Mouse (Mus musculus): ENCODE data around the gene Fgf14. TPM values are rescaled to one million over a fixed set of nuclear protein-coding genes. Genes with fewer than 3 reads are reported as not detected.

The Fgf14 gene
- polyA plus RNA-seq (2014; fragmentation: Illumina TruSeq; extraction: RNeasy Lipid Tissue Mini Kit (QIAGEN cat#74804); ENCODE audit: low read depth, low replicate concordance): 0.21 TPM

GRCm38 (mm10) chr14:124676506-124677177 is at the start of gene Fgf14:
Gene Fgf14, minus strand, starts transcription at chr14:124677127.

All from adipose tissue, adult 10 weeks (tissue).